Comparison of ENCODE assay signal across 8 mouse cellular contexts in genomic region chr2:72981075-72981420, GRCm38 (mm10). TPM values are rescaled to one million over a fixed set of nuclear protein-coding genes. Genes with fewer than 3 reads are reported as not detected.
DNase-seq lines count a peak whose midpoint lies in the region; ATAC-seq and TF ChIP-seq lines count a peak whose summit lies in the region.

No protein-coding gene starts in this region.

- in situ Hi-C loops in ES-E14 (cut with MboI; ENCODE audit: low sequenced_read_pairs in 2 of 2, unreplicated experiment in 2 of 2), result no loop called here

- WGBS in heart, embryonic 14.5 days, result 11% methylated on average over 3 of the region's 3 CpGs
- 19% methylated on average over 3 of the region's 3 CpGs for WGBS in hindbrain, embryonic 10.5 days
- 15% methylated on average over 3 of the region's 3 CpGs for WGBS in midbrain, embryonic 10.5 days

- no peak for ATAC-seq in heart, embryonic 14.5 days (ENCODE audit: insufficient number of reproducible peaks, insufficient read depth, low FRiP score, low read depth)

- peak overlapping the region; percentile 73 to 77 for H3K4me3 ChIP-seq in heart, embryonic 14.5 days (ENCODE audit: control insufficient read depth in 1 of 2, insufficient read depth in 1 of 2, low read depth in 1 of 2, low read length in 2 of 2)
- H3K4me3 ChIP-seq in ES-E14 (ENCODE audit: insufficient read depth in 1 of 2, low read depth in 1 of 2, low read length in 2 of 2, poor library complexity in 1 of 2, severe bottlenecking in 1 of 2), result peak overlapping the region; percentile 96 to 99
- peak overlapping the region; percentile 97 for H3K4me3 ChIP-seq in hindbrain, embryonic 10.5 days
- H3K4me3 ChIP-seq in midbrain, embryonic 10.5 days, result peak overlapping the region; percentile 87

- H3K36me3 ChIP-seq in heart, embryonic 14.5 days (ENCODE audit: control insufficient read depth, insufficient read depth, low read length), result peaks cover 1% of the 10 kb centered on the region
- no peaks in the 10 kb centered on the region for H3K36me3 ChIP-seq in ES-E14 (ENCODE audit: control insufficient read depth, insufficient read depth, low read length, poor library complexity, severe bottlenecking)
- 0 out of 2 replicates have a peak, but pooled peaks cover 2% of the 10 kb centered on the region for H3K36me3 ChIP-seq in hindbrain, embryonic 10.5 days
- H3K36me3 ChIP-seq in midbrain, embryonic 10.5 days, result peaks cover 2% of the 10 kb centered on the region

- peaks cover 0 to 16% of the 10 kb centered on the region in 2 experiments; a peak in 2 of 4 replicates for H3K4me1 ChIP-seq in heart, embryonic 14.5 days (ENCODE audit: control insufficient read depth in 2 of 2, insufficient read depth in 2 of 2, low read length in 2 of 2)
- H3K4me1 ChIP-seq in ES-E14 (ENCODE audit: control insufficient read depth in 2 of 2, insufficient read depth in 2 of 2, low read length in 2 of 2, poor library complexity in 1 of 2), result peaks cover 11 to 16% of the 10 kb centered on the region in 2 experiments
- peaks cover 38% of the 10 kb centered on the region for H3K4me1 ChIP-seq in hindbrain, embryonic 10.5 days (replicated peaks)
- H3K4me1 ChIP-seq in midbrain, embryonic 10.5 days, result peaks cover 32% of the 10 kb centered on the region

- no peaks in the 10 kb centered on the region for H3K27me3 ChIP-seq in heart, embryonic 14.5 days (ENCODE audit: control insufficient read depth, insufficient read depth, low read length)
- H3K27me3 ChIP-seq in hindbrain, embryonic 10.5 days (ENCODE audit: insufficient read depth, poor library complexity, severe bottlenecking), result no peaks in the 10 kb centered on the region
- no peaks in the 10 kb centered on the region for H3K27me3 ChIP-seq in midbrain, embryonic 10.5 days (ENCODE audit: low read depth, poor library complexity, severe bottlenecking)

- H3K9me3 ChIP-seq in heart, embryonic 14.5 days (ENCODE audit: control insufficient read depth, low read length), result no peaks in the 10 kb centered on the region
- no peaks in the 10 kb centered on the region for H3K9me3 ChIP-seq in ES-E14 (ENCODE audit: control insufficient read depth, insufficient read depth, low read depth, low read length)
- no peaks in the 10 kb centered on the region for H3K9me3 ChIP-seq in hindbrain, embryonic 10.5 days
- no peaks in the 10 kb centered on the region for H3K9me3 ChIP-seq in midbrain, embryonic 10.5 days (replicated peaks)

- H3K9ac ChIP-seq in heart, embryonic 14.5 days (ENCODE audit: low read length), result peak overlapping the region; percentile 87
- H3K9ac ChIP-seq in ES-E14 (ENCODE audit: insufficient read depth, low read depth, low read length, poor library complexity, severe bottlenecking), result peak overlapping the region; percentile 99

- H3K4me2 ChIP-seq in heart, embryonic 14.5 days (ENCODE audit: low read length), result peak overlapping the region; percentile 82

- H3K27ac ChIP-seq in heart, embryonic 14.5 days (replicated peaks in 1 of 2; ENCODE audit: control insufficient read depth in 1 of 2, insufficient read depth in 1 of 2, low read depth in 2 of 2, low read length in 2 of 2), result peak overlapping the region; percentile 98 to 99
- peak overlapping the region; percentile 100 for H3K27ac ChIP-seq in ES-E14 (ENCODE audit: insufficient read depth, low read depth, low read length, poor library complexity, severe bottlenecking)
- peak overlapping the region; percentile 100 for H3K27ac ChIP-seq in hindbrain, embryonic 10.5 days
- peak overlapping the region; percentile 100 for H3K27ac ChIP-seq in midbrain, embryonic 10.5 days (replicated peaks)

- DNase-seq in heart, postnatal 4 days, result no peak
- no peak for DNase-seq in ES-E14 (ENCODE audit: low read depth, low spot score)
- no peak for DNase-seq in hindbrain, embryonic 10.5 days (ENCODE audit: low spot score)
- DNase-seq in midbrain, embryonic 10.5 days (ENCODE audit: low spot score), result no peak
- DNase-seq in urinary bladder, postnatal 25 days (ENCODE audit: low spot score), result no peak
- DNase-seq in cerebellum, adult 18-20 months, result no peak
- DNase-seq in cerebellum, postnatal 10 days, result no peak

TF ChIP-seq in ES-E14, 5 proteins besides CTCF, POLR2A, EP300 and RAD21:
- no peak for TF ChIP-seq HCFC1 (IDR thresholded peaks at IDR 0.05; ENCODE audit: borderline replicate concordance, insufficient read depth, low read length)
- TF ChIP-seq CHD2 (IDR thresholded peaks at IDR 0.05; ENCODE audit: low read depth, low read length), result no peak
- no peak for TF ChIP-seq ZNF384 (IDR thresholded peaks at IDR 0.05; ENCODE audit: low read depth, low read length)
- no peak for TF ChIP-seq MAFK (IDR thresholded peaks at IDR 0.05; ENCODE audit: insufficient read depth, low read depth, low read length)
- TF ChIP-seq ZC3H11A (IDR thresholded peaks at IDR 0.05; ENCODE audit: borderline replicate concordance, low read depth, low read length), result no peak

RNA-seq across cellular contexts. Expression of gene Sp3, which starts 0.8 kb away (rescaled TPM):
- 41.2 and 47.8 TPM in 2 replicates for polyA plus RNA-seq in heart, embryonic 14.5 days (2014; fragmentation: Nextera tagmentation; extraction: Ambion mirVana)
- 10 to 100 TPM; 69.3 to 70.3 TPM for total RNA-seq in heart, postnatal 4 days (2021)
- 52.8 and 60.6 TPM in 2 replicates for total RNA-seq in ES-E14 (2012; rRNA removed)
- 46.6 and 51.1 TPM in 2 replicates for polyA plus RNA-seq in hindbrain, embryonic 10.5 days (2016; fragmentation: Nextera tagmentation; extraction: Ambion mirVana)
- polyA plus RNA-seq in midbrain, embryonic 10.5 days (2016; fragmentation: Nextera tagmentation; extraction: Ambion mirVana), result 43.2 and 50.7 TPM in 2 replicates

RNA-seq across cellular contexts. Expression of gene Gm11084, which starts 5.5 kb away (rescaled TPM):
- not detected in 2 replicates for polyA plus RNA-seq in heart, embryonic 14.5 days (2014; fragmentation: Nextera tagmentation; extraction: Ambion mirVana)
- total RNA-seq in heart, postnatal 4 days (2021), result not detected
- total RNA-seq in ES-E14 (2012; rRNA removed), result not detected in 2 replicates
- not detected in 2 replicates for polyA plus RNA-seq in hindbrain, embryonic 10.5 days (2016; fragmentation: Nextera tagmentation; extraction: Ambion mirVana)
- not detected in 2 replicates for polyA plus RNA-seq in midbrain, embryonic 10.5 days (2016; fragmentation: Nextera tagmentation; extraction: Ambion mirVana)
